Mouse (Mus musculus) gastrocnemius, postnatal 14 days (tissue): ENCODE results near the gene Flt3. TPM values are rescaled to one million over a fixed set of nuclear protein-coding genes. Genes with fewer than 3 reads are reported as not detected.

Source experiments
- DNase-seq: peaks from one replicate; pipeline ENCODE4 v3.0.0; 2021; ENCODE audit warnings: mixed read lengths
- intact Hi-C: fragments of 180-260 bp; cut with DNase I; formaldehyde crosslinking; loops from one replicate; pipeline ENCODE4 v1.15.1; 2025; ENCODE audit warnings: low total_unique reads
- total RNA-seq, 2 experiments: library from RNA; stranded (reverse); gene quantifications; 2 replicates each; pipeline ENCODE4 v1.2.3; 2021

The Flt3 gene
- total RNA-seq, 2 experiments from 2014 or later = not detected

DNA sequence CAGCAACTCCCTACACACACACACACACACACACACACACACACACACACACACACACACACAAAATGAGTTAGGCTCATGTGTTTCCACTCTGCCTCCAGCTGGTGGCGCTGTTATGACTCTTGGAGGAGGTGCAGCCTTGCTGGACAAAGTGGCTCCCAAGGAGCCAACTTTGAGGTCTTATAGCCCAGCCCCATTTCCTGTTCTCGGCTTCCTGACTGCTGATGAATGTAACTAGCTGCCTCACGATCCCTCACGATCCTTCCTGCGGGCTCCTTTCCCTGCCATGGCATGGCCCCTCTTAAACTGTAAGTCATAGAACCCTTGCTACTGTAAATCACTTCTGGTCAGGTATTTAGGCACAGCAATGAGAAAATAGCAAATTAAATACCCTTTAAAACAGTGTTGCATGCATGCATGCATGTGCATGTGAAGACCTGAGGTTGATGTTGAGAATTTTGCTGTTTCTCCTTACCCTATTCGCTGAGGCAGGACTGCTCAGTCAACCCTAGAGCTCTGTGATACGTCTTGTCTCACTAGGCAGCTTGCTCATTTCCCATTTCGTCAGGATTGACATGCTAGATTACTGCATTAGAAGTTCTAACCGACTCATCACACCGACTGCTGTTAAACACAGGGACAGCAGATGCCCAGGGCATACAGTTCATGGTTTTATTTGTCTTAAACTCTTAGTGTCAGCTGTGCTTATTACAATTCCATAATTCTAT lies 18.3 kb upstream of the Flt3 start:
- intact Hi-C loops = no loop called here
- DNase-seq = peak; percentile 51

DNA sequence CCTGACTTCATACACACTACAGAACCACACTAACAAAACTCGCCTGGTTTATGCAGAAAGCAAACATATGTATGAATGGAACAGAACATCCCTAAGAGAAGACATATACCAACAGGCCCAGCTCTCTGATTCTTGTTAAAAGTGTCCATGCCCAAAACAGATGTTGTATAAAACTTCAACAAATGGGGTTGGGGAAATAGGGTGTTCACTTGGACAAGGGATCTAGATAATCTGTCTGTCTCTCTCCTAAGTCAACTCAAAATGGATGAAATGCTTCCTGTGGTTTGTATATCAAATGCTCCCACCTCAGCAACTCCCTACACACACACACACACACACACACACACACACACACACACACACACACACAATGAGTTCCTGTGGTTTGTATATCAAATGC lies 17.7 kb upstream of the Flt3 start:
- intact Hi-C loops = no loop called here
- DNase-seq = no peak

- DNase-seq = no peak
- intact Hi-C loops = no loop called here
Measured at GRCm38 (mm10) chr5:147410585-147410984, 10.3 kb upstream of the Flt3 start.

DNA sequence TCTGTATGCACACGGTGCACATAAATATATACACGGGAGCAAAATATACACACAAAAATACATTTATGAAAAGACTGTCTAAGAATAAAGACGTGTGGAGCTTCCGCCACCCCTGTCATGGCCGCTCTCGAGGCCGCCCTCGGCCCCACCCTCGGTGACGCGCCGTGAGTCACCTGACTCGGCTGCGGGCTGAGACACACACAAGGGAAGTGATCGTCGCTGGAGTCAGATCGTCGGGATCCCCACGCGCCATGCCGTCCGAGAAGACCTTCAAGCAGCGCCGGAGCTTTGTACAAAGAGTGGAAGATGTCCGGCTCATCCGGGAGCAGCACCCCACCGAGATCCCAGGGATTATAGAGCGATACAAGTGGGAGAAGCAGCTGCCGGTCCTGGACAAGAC lies 8.4 kb upstream of the Flt3 start:
- intact Hi-C loops = no loop called here
- no peak for DNase-seq

- intact Hi-C loops = no loop called here
Measured at GRCm38 (mm10) chr5:147406135-147406534, 5.8 kb upstream of the Flt3 start.

DNA sequence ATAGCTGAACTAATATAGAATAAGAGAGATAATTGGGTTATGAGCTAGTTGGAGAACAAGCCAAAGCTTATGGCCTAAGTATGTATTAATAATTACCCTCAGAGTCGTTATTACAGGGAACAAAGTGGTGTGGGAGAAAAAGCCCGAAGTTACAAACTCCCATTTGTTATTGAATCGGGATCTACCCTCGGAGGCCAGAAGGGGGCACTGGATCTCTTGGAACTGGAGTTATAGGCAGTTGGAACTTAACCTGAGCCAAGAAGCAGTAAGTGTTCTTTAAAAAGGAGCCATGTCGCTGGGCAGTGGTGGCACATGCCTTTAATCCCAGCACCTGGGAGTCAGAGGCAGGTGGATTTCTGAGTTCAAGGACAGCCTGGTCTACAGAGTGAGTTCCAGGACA lies 2.2 kb upstream of the Flt3 start:
- intact Hi-C loops = no loop called here
- DNase-seq = peak; percentile 34

More at GRCm38 (mm10) chr5:147406135-147406534, 5.8 kb upstream of the Flt3 start:
- no peak for DNase-seq

DNA sequence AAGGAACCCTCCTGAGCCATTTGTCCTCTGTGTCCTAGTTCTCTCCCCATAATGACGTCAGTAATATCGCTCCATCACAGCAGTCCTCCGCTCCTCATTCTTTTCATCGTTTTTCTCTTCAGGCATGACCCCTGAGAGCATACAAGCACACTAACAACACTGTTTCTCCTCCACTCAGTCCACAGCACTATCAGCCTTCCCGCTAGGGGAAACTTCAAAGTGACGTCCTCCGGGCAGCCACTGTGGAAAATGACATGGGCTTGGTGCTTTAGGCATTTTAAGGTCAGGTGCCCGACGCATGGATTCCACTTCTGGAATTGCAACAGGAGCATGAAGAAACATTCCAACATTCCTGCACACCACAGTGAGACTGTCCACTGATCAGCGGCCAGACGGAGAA lies 735 bp upstream of the Flt3 start:
- intact Hi-C loops = no loop called here

GRCm38 (mm10) chr5:147400505-147400979 lies 253 bp upstream of the Flt3 start:
- DNase-seq = no peak
- intact Hi-C loops = no loop called here

More for the DNA sequence above, 735 bp upstream of the Flt3 start:
- DNase-seq = no peak

GRCm38 (mm10) chr5:147395050-147395449 lies 5.2 kb downstream of the Flt3 start:
- intact Hi-C loops = no loop called here
- no peak for DNase-seq

DNA sequence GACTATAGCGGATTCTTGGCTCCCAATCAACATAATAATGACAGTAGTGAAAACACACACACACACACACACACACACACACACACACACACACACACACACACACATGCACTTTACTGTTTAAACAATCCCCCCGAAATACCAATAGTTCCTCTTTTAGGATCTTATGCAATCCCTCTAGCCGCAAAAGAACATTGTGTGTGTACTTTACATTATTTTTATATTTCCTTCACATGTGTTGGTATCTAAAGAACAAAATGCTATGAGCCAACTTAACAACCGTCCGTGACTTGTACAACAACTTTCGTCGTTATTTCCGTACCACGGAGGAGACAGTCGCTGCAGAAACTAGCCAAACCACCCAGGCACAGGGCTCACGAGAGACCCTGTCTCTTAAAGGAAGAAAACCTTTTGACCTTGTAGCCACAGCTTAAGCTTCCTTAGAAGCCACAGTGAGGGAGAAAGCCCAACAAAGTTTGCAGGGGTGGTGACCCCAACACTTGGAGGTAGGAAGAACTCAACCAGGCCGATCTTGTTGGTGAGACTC lies 7.5 kb downstream of the Flt3 start:
- intact Hi-C loops = no loop called here
- DNase-seq = no peak

DNA sequence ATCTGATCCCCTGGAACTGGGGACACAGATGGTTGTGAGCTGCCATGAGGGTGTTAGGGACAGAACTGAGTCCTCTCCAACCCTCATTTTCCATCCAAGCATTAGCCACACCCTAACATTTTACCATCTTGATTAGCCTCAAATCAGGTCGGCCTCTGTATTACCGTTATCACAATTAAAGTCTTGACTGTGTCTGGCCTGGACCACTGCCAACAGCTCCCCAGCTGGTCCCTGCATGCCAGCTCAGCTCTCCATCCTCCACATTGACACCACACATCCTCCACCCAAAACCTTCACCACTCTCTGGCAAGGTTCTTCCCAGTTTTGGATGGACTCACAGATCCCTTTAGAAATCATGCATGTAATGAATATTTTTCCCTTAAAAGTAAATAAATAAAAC lies 9.5 kb downstream of the Flt3 start:
- no peak for DNase-seq

DNA sequence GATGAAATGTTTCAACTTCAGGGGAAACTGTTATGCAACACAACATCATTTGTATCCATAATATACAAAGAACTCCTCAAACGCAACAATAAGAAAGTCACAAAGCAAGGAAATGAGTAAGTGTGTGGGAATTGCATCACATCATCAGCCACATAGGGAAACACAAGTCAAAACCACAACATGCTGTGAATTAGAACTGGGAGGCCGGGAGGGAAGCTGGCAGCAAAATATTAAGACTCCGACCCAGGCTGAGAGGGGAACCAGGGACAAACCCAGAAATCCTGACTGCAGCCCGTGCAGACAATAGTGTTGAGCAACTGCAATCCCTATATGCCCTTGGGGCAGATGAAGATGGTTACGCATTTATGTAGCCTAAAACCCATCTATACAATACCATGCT lies 11.2 kb downstream of the Flt3 start:
- DNase-seq = no peak
- intact Hi-C loops = no loop called here

More for the DNA sequence above, 9.5 kb downstream of the Flt3 start:
- intact Hi-C loops = no loop called here

DNA sequence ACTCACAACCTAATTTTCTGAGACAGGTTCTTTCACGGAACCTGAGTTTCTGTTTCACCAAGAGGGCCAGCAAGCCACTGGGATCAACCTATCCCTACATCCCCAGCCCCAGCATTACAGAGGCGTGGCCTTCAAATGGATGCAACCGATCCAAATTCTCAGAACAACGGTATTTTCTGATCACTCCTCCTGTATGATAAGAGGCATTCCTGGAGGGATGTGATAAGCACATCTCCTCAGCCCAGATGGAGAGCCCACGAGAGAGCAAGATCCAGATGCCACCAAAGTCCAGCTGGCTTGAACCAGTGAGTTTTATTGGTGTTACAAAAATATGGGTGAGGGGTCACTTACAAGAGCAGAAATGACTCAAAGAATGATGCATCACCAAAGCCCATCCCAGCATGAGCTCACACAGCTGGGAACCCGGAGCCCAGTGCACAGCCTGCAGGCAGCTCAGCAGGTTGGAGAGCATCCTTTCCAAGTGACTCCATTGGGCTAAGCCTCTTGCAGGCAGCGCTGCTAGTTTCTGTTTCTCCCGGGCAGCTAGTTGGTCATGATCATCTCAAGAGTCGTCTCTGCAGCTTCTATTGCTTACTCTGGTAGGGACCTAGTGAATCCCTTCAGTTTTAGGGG lies 11.8 kb downstream of the Flt3 start:
- intact Hi-C loops = no loop called here
- DNase-seq = no peak

DNA sequence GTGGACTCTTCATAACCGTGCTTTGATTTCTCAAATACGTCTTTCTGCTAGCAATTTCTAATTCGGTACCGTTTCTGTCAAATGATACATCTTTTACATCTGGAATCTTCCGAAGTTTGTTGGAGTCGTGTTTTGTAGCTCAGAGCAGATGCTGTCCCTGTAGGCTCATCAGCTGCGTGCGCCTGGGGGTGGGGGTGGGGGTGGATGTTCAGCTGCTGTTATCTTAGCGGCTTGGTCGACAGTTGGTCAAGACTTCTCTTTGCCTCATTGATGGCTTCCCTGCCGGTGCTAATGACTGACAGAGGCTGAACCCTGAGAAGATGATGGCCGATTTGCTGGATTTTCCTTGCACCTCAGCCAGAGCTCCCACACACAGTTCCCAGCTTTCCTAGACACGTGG lies 13.4 kb downstream of the Flt3 start:
- DNase-seq = no peak
- intact Hi-C loops = no loop called here

- DNase-seq = no peak
Measured at GRCm38 (mm10) chr5:147381396-147381795, 18.9 kb downstream of the Flt3 start.

DNA sequence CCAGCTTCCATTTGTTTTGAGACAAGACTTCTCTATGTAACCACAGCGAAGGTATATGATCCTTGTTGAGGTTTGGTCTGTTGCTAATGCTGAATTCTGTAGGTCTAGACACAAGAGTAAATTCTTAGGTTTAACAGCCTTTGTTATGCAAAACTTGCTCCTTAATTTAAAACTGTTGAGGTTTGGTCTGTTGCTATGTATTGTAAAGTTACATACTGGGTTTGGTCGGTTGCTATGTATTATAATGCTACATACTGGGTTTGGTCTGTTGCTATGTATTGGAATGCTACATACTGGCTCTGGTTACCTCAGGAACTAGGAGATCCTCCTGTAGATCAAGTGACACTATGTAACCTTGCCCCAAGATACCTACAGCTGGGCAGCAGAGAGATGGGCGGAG lies 20.8 kb downstream of the Flt3 start:
- intact Hi-C loops = no loop called here
- no peak for DNase-seq

More at GRCm38 (mm10) chr5:147381396-147381795, 18.9 kb downstream of the Flt3 start:
- intact Hi-C loops = no loop called here

DNA sequence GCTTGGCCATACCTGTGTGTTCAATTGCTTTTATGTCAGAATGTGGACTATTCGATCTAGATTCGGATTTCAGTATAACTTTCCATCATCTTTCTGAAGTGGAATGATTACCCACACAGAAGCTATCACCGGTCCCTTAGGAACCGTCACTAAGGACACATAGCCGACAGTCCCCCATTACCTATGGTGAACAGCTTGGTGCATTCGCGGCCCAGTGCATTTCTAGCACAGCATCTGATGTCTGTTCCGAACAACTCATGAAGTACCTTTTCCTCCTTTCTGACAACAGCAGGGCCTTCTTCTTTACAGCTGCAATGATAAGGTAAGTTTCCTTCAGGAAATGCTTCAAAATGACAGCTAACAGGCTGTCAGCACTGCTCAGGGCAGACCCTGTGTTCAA lies 30.0 kb downstream of the Flt3 start:
- intact Hi-C loops = no loop called here

GRCm38 (mm10) chr5:147368221-147368620 lies 32.1 kb downstream of the Flt3 start:
- intact Hi-C loops = no loop called here
- DNase-seq = no peak

More for the DNA sequence above, 30.0 kb downstream of the Flt3 start:
- DNase-seq = no peak

DNA sequence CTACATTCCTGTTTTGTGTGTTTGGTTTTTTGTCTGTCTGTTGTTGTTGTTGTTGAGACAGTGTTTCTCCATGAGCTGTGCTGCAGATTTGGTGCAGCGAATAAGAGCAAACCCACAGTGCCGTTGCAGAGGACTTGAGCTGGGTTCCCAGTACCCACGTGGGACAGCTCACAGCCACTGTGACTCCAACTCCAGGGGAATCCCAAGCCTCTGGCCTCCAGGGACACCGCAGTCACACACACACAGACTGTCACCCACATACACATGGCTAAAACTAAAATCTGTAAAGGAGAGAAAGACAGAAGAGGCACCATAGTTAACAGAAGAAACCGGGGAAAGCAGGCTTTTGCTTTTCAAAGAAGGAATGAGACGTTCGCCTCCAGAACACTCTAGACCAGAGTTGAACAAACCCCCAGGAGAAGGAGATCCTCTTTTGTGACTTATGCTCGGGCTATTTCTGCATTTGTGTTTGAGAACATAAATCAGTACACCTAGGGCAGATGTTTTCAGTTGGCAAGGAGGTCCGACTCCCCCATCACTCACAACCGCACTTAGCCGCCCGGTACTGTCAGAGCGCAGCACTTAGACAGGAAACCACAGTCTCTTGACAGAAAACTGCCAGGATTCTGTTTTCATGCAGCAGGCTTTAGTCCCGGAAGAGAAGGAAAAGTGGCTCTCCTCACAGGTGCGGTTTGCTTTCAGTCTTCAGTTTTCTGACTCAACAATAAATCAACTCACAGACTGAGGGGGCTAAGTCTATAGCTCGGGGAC lies 34.1 kb downstream of the Flt3 start:
- no peak for DNase-seq
- intact Hi-C loops = no loop called here

DNA sequence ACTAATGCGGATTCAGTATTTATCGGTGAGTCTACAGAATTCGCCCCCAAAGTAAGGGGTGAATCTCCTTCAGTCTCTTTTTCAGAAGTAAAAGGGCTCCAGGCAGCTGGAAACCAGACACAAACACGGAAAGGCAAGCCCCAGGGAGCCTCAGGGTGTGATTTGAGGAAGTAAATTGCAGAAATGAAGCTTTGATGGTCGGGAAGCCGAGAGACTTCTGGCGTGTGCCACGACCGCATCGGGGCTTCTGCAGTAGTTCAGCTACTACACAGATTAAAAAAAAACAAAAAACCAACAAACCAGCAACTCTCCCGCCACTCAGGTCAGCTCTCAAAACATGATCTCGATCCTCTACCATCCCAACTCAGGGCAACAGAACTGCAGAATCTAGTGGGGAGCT lies 37.2 kb downstream of the Flt3 start:
- no peak for DNase-seq
- intact Hi-C loops = no loop called here
